Mouse (Mus musculus) ovary, adult 10 weeks (tissue): ENCODE measurements around the gene Vangl1. TPM values are rescaled to one million over a fixed set of nuclear protein-coding genes. Genes with fewer than 3 reads are reported as not detected.

Source experiments
- polyA plus RNA-seq: library from polyadenylated mRNA; stranded (reverse); fragments of 350-450 nt; fragmentation: Illumina TruSeq; extraction: RNeasy Lipid Tissue Mini Kit (QIAGEN cat#74804); gene quantifications from one replicate; pipeline ENCODE4 v1.2.3, GENCODE M21; 2014

Vangl1 gene
- 6.4 TPM for polyA plus RNA-seq

DNA sequence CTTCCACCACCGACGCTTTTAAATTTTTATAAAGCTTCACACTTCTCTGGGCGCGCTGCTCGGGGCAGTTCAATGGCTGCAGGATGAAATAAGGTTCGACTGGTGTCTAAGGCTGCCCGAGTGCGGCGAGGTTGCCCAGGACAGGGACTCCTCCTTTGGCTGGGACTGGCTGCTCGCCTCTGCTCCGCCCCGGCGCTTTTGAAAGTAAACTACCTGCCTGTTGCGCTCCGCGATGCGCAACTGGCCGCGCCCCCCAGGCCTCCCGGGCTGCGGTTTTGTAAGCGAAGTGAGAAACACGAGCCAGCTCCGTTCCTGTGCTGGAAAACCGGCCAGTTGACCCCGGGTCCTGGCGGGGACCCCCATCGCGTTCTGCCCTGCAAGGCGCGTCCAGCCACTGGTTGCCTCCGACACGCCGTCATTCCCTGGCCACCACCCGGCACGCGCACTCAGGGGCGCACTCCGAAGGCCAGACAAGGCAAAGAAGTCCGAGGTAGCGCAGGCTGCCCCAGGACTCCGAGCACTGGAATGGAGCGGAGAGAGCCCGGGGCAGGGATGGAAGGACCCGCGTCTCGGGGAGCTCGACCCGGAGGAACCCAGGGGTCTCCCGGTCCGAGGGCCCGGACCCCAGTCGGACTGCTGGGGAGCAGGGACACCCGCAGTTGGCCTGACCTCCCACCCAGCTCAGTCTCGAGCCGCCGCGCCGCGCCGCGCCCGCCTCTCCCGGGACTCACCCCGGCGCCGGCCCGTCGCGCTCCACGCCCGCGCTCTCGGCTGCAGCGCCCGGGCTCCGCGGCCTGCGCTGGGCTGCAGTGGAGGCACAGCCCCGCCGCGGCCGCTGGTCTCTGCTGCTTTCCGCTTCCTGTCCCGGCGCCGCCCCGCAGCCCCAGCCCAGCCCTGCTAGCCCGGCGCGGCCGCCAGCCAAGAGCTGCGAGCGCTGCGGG, at the start of gene Vangl1:
Vangl1 (minus strand) TSS at position 913 of the 941 bp plus-strand sequence.

Other genes with a start within 250 kb of the Vangl1 start
- gene Nhlh2, start 194.6 kb downstream of the Vangl1 start, polyA plus RNA-seq: not detected
- gene Casq2, start 118.3 kb downstream of the Vangl1 start, polyA plus RNA-seq: 5.4 TPM